Mouse (Mus musculus): ENCODE measurements around the gene Wdr73.

Gene Wdr73

DNA sequence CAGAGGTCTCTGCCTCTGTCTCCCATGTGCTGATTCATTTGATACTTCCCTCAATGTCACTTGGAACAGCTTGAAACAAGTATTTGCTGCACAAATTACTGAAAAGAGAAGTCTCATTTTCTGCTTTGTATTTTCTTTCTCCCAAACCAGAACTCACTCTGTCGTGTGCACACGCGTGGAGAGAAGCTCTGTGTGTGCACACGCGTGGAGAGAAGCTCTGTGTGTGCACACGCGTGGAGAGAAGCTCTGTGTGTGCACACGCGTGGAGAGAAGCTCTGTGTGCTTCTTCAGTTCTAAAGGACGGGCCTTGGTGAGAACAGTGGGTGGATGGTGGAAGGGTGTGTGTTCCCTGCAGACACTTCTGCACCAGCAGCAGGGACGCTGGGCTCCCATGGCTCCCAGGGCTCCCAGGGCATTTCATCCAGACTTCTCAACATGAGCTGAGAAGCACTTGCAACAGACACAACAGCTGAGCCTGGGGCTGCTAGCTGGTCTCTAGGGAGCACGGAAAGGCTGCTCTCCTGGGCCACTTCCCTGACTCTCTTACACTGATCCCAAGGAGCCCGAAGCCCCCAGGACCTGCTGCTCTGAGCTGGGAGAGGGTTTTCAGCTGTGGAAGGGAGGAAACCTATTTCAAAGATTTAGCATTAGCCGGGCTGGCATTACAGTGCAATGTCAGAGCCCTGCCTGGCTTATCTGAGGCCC is 6.1 kb downstream of the Wdr73 start:
- no peak for DNase-seq (ENCODE audit: low spot score)

DNA sequence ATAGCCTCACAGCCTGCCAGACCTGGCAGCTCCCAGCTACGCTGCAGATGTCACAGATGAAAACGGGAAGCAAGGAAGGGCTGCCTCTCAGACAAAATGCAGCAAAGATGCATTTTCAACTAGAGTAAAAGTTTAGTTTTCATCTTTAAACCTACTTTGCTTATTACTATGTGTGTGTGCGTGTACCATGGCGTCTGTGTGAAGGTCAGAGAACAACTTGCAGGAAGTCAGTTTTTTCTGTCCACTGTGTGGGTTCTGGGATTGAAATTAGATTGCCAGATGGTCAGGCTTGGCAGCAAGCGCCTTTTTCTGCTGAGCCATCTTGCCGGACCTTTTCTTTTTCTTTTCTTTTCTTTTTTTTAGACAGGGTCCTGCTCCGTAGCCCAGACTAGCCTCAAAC is 6.9 kb downstream of the Wdr73 start:
- DNase-seq (ENCODE audit: low spot score) = no peak

DNA sequence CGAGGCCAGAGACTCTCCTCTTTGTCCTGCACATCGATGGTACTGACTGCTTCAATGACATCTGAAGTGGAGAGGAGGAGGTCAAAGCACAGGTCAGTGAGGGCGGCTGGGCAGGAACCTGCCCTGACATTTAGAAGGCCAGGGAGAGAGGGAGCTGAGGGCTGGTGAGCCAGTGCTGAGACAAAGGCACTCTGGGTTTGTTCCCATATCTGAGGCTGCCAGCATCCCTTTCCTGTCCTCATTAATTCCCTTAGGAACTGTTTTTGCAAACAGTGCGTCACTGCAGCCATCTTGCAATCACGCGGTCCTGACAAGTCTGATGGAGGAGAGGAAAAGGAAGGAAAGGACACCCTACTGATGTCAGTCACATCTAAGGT is 7.3 kb downstream of the Wdr73 start:
- peak; percentile 36 for DNase-seq (ENCODE audit: low spot score)

DNA sequence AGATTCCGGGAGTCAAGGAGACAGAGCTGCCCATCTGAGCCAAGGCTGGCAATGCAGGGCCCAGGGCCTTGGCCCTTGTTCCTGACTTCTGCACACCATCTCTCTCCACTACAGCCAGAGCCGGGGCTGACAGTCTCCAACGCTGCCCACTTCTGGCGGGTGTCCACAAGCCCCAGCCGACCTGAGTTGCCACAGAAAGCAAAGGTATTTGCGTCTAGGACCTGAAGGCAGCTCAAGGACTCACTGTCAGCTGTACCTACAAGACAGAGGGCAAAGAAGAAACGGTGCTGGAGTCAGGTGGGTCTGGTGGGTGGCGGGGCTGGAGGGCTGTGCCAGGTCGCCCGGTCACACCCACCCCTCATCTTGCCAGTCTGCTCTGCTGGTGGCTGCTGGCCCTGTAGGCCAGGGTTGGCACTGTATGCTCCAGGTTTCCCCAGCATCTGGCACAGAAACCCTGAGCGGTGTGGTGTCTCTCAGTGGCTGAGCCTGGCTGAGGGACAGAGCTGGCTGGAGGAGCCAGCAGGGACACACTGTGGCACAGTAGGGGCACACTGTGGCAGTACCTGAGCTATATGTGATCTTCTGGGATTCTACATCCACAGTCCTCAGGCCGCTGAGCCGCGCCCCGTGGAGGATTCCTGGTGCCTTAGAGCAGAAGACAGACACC is 7.8 kb downstream of the Wdr73 start:
- no peak for DNase-seq (ENCODE audit: low spot score)

DNA sequence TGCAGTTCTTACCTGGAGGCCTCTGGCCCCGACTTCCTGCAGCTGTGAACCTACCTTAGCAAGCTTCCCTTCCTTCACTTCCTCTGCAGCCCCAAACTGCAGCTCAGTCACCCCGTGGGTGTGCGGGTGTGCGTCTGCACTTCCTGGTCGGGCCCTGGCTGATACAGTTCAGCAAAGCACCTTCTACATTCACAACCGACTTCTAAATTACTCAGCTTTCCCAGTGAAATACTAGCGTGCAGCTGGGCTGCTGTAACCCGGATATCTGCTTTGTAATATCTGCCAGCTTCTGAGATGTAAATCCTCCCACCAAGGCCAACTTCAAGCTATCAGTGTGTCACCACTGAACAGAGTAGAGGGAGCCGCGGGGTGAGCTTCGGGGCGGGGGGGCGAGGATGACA is 11.2 kb downstream of the Wdr73 start:
- no peak for DNase-seq (ENCODE audit: low spot score)

DNA sequence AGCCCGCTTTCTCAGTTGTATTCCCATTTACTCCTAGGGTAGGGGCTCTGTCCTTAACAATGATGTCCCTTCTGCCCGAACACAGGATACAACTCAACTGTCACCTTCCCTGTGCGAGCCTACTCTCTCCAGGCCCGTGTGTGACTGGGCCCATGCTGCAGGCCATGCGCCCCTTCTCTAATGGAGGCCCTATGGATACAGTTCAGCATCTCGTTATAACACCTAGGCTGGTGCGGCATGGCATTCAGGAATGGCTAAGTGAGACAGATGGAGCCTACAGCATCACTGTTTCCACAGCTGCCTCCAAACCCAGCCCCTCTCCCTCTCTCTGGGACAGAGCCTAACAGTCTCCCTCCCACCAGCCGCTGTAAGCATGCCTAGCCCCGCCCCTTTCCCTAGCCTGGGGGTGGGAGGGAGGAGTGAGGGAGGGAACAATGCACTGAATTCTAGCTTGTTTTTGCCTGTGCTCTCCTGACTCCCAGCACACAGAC is 12.0 kb downstream of the Wdr73 start:
- peak; percentile 58 for DNase-seq (ENCODE audit: low spot score)

DNA sequence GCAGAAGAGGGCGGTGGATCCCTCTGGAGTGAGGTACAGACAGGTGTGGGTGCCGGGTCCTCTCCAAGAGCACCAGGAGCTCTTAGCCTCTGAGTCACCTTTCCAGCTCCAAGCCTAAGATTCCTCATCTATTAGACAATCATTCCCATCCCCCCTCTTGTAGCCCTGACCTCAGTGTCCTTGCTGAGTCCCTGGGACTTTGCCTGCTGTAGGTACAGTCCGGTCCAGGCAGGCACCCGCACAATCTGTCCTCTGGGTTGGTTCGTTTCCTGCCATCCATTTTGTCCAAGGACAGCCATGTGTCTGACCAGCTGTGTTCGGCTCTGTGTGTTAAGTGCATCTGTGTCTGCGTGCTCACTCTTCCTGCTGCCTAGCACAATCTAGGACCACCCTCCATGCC is 12.5 kb downstream of the Wdr73 start:
- peak; percentile 30 for DNase-seq (ENCODE audit: low spot score)

DNA sequence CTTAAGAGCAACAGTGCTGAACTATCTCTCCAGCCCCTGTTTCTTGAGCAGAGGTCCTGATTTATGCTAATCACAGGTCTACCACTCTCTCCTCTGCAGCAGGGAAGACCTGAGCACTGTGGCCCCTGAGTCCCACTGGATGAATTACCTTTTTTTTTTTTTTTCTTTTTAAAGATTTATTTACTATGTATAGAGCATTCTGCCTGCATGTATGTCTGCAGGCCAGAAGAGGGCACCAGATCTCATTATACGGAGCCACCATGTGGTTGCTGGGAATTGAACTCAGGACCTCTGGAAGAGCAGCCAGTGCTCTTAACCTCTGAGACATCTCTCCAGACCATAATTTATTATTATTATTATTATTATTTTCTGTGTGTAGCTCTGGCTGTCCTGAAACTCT is 15.4 kb downstream of the Wdr73 start:
- no peak for DNase-seq (ENCODE audit: low spot score)

DNA sequence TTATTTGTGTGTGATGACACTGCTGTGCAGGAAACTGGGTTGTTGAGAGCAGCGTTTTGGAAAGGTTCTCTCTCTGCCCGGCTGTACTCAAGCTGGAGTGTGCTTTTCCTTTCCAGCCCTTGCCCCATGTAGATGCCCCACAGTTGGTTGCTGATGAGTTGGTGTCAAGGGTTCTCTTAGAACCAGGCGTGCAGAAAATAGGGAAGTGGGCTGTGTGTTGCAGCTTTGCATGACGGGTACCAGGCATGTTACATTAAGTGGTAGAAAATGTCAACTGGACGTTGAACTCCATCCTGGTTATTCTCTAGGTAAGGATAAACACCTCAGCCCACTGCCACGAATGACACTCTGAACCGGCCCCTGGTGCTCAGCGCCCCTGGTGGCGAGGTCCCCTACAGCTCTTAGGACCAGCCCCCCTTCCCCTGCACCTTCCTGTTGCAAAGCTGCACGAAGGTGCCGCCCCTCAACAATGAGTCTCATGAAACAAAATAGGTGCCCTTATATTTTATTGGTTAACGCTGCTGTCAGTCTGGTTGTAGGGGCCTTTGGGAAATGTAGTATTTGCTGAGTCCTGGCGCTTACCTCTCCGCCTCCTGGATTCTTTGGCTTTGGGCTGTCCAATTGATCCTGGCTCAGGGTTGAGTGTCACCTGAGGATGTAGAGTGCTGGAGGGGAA is 18.1 kb downstream of the Wdr73 start:
- peak; percentile 56 for DNase-seq (ENCODE audit: low spot score)

DNA sequence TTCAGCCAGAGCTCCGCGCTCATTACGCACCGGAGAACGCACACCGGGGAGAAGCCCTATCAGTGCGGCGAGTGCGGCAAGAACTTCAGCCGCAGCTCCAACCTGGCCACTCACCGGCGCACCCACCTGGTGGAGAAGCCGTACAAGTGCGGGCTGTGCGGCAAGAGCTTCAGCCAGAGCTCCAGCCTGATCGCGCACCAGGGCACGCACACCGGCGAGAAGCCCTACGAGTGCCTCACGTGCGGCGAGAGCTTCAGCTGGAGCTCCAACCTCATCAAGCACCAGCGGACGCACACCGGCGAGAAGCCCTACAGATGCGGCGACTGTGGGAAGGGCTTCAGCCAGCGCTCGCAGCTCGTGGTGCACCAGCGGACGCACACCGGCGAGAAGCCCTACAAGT is 25.3 kb downstream of the Wdr73 start:
- no peak for DNase-seq (ENCODE audit: low spot score)

DNA sequence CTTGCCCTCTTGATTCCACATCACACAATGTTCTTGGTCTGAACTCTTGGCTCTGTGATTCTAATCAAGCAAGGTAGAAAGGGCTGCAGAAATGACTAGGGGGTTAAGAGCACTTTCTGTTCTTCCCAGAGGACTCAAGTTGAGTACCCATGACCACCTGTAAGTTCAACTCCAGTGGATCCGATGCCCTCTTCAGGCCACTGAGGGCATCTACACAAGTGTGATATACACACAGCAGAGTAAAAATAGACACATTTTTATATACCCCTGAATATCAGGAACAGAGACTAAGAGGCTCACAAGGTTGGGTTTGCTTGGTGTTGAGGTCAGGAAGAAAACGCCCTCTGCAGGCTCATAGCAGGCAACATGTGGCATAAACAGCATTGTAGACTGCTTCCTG is 27.4 kb downstream of the Wdr73 start:
- DNase-seq (ENCODE audit: low spot score) = no peak

DNA sequence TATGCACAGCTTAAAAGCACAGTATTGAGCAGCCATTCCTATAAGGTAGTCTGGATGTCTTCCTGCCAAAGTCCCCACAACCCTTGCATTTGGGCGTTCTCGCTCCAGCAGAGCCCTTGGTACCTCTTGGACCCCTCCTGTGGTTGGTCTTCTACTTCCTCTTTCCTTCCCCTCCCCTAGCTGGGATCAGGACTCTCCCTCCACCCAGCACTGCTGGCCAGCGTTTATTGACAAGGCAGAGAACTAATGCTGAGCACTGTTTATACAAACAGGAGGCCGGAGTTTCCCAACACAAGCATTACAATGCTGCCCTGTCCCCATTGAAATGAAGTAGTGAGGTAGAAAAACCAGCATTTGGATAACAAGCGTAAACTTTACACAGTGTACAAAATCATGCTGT is 28.0 kb downstream of the Wdr73 start:
- no peak for DNase-seq (ENCODE audit: low spot score)

DNA sequence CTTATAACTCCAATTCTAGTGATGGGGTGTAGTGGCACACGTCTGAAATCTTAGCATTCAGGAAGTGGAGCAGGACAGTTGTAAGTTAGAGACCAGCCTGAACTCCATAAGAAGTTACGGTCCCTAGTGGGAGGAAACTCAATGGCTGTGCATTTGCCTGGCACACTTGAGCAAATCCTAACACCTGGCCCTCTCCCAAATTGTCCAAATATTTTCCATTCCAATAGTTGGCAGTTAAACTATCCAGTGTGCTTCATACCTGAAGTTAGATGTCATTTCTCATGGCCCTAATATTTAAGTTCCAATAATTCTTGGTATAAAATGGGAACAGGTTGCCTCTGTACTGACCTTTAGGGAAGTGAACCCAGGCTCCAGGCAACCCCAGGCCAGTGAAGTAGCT is 32.4 kb downstream of the Wdr73 start:
- DNase-seq (ENCODE audit: low spot score) = no peak

DNA sequence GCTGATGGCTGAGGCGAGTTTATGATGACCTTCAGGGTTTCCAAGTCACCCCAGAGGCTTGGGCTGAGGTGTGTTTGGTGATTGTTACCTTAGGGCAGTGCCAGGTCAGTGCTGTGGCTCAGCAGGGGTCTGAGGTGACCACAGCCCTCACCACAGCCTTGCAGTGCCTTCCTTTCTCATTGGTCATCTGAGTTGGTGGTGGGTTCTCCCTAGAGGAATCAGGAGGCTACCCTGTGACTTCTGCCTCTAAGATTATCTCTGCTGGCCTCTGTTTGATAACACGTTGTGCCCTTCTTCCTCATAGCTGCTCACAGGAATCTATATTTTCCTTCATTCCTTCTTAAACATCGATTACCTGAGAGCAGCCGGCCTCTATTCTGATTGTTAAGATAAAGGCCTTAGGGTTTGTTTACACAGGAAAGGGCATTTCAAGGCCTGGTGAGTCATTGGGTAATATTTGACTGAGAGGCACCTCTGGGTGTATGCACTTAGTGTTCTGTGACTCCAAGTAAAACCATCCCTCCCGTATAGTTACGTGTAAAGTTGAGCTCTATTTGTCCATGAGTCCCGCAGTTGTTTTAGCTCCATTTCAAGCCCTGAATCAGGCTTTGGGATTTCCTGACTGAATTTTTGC is 34.4 kb downstream of the Wdr73 start:
- DNase-seq (ENCODE audit: low spot score) = no peak

DNA sequence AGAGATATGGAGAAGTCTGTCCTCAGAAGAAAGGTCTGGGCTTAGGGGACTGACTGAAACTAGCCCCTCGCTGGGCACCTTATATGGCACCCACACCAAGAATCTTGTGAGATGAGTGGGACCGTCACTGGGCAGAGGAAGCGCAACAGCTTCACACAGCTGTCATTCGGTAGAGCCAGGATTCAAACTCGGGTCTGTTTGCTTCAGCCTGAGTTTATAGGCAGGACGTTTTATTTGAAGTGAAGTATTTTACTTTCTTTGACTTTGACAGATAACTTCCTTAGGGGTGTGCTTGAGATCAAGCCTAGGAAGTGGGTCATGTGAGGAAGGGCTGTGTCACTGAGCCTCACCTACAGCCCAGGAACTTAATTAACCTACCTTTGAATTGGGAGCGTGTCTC is 35.5 kb downstream of the Wdr73 start:
- DNase-seq (ENCODE audit: low spot score) = no peak

DNA sequence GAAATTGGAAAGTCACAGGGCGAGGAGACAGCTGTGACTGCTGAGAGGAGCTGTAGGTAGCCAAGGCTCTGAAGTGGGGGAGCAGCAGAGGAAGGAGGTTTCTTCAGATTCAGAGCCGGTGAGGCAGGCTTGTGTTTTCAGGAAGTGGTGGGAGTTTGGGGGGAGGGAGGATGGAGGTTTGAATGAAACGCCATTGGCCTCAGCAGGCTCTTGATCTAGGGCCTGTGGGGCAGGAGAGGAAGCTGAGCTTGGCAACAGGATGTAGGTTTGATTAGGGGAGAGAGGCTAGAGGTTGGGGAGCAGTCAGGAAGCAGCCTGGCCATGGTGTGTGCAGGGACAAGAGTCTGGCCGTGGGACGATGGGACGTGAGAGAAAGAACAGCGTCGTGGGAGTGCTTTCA is 36.2 kb downstream of the Wdr73 start:
- no peak for DNase-seq (ENCODE audit: low spot score)

DNA sequence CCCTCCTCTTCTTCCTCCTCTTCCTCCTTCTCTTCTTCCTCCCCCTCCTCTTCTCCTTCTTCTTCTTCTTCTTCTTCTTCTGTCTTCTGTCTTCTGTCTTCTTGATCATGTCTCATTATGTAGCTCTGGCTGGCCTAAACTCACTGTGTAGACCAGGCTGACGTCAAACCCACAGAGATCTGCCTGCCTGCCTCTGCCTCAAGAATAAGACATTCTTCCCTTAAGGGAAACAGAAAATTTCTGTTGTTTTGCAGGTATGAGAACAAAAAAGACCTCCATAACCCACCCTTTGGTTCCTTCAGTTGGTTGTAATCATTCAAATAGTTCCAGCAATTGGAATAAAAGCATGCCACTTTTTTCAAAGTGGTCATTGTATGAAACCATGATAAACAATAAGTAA is 36.9 kb downstream of the Wdr73 start:
- DNase-seq (ENCODE audit: low spot score) = no peak

DNA sequence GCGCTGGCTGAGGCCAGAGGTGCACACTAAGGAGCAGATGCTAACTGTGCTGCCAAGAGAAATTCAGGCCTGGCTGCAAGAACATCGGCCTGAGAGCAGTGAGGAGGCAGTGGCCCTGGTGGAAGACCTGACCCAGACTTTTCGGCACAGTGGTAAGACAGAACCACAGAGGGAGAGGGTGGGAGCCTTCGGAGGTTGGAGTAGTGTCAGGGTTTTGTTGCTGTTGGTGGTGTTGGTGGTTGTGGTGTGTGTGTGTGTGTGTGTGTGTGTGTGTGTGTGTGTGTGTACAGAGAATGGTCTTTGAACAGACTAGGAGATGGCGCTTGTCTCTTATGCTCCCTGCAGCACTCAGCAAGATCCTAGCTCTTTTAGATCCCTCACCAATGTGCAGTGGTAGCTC is 37.5 kb downstream of the Wdr73 start:
- no peak for DNase-seq (ENCODE audit: low spot score)

DNA sequence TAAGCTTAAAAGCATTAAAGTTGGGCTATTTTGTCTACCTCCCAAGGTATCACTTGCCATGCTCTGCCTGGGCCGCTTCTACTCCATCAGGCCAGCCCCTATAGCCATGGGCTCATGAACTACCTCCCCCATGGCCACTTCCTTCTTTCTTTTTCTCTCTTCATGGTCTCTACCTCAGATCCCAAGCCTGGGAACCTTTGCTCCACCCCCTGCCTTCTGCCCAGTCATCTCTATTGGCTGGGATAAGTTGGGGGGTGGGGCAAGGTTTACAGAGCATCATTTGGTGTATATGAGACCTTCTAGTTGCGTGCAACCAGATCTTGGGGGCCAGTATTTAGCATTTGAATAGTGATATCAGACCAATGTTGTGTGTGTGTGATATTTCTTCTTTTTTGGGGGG is 38.6 kb downstream of the Wdr73 start:
- DNase-seq (ENCODE audit: low spot score) = no peak

DNA sequence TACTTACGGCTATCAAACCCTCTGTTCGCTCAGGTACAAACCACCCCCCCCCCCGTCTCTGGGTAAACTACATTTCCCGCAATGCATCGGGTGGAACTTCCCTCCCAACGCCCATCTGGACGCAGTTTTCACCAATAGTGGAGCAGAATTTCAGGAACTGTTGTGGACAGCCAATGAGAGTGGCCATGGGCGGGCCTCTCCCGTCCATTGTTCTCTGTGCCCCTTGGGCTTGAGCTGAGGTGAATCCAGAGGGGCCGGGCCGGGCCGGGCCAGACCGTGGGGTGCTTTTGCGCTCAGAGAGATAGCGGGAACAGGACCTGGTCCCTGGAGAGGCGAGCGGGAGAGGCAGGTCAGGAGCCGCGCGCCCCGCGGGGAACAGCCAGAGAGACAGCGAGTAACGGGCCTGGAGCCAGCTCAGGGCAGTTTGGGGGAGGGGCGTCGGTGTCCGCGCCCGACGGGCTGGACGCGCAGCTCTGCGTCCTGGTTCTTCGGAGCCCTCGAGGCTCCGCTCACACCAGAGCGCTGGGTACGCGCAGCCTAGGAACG is 40.3 kb downstream of the Wdr73 start, which contains the start of gene Zscan2:
Zscan2 (plus strand) TSS at position 192 of the 546 bp plus-strand sequence.
- DNase-seq (ENCODE audit: low spot score) = peak; percentile 95

DNA sequence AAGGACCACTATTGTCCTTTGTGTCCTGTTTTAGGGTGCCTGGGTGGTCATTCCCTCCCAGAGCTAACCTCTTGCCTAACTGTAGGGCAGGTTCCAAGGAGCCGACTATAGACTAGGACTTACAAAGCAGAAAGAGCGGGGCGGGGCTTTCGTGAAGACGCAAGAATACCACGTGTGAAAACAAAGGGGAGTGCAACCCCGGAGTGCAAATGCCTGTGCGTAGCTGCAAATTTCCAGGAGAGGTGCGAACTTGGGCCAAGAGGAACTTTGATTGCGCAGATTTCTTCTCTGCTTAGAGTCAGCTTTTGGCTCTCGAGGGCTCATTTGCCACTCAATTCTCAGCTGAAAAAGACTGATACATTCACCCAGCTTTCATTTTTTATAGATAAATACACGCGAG is 40.8 kb downstream of the Wdr73 start:
- peak; percentile 47 for DNase-seq (ENCODE audit: low spot score)

DNA sequence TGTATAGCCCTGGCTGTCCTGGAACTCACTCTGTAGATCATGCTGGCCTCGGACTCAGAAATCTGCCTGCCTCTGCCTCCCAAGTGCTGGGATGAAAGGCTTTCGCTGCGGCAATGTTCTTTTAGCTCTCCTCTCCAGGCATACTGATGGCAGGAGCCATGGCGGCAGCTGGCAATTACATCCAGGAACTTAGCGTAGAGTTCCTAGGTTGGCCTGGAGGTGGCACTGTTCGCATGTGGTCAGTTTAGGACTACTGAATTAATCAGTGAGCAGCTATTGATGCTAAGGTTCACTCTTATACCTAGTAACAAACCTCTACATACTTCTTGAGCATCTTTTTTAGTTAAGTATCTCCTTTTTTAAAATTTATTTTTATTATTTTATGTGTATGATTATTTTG is 43.9 kb downstream of the Wdr73 start:
- peak; percentile 59 for DNase-seq (ENCODE audit: low spot score)

DNA sequence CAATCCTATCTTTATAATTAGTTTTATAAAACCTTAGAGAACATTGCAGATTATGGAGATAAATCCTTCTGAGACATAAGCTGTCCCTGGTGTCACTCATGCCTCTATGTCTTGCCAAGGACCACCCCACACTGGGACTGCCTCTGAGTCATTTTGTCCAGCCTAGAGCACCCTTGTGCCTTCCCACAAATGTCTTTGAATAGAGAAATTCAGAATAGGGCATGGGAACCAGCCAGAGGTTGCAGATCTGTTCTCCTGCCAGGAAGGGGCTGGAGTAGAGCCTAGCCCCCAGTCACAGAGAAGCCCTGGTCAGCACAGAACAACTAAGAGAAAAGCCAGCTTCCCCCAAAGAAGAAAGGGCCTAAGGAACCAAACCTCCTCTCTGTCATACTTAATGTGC is 45.8 kb downstream of the Wdr73 start:
- DNase-seq (ENCODE audit: low spot score) = no peak
